ENCODE assay signal across 8 mouse cellular contexts in genomic region chr1:132367692-132368506, GRCm38 (mm10). TPM values are rescaled to one million over a fixed set of nuclear protein-coding genes. Genes with fewer than 3 reads are reported as not detected.
DNase-seq lines count a peak whose midpoint lies in the region; ATAC-seq and TF ChIP-seq lines count a peak whose summit lies in the region.

No protein-coding gene starts in this region.

- no peak overlapping the region for H3K9ac ChIP-seq in ES-Bruce4 (ENCODE audit: low read depth, poor library complexity, severe bottlenecking)
- no peak overlapping the region; the same call in 1 of the 2 replicates for H3K9ac ChIP-seq in forebrain, embryonic 13.5 days
- peak overlapping the region; percentile 86 for H3K9ac ChIP-seq in liver, embryonic 16.5 days (ENCODE audit: low read depth, low read length)
- no peak overlapping the region for H3K9ac ChIP-seq in neural tube, embryonic 13.5 days
- no peak overlapping the region for H3K9ac ChIP-seq in stomach, postnatal 0 days (ENCODE audit: low read length)

- H3K9me3 ChIP-seq in ES-Bruce4 (replicated peaks; ENCODE audit: control insufficient read depth, insufficient read depth, low read length, poor library complexity, severe bottlenecking), result no peaks in the 10 kb centered on the region
- H3K9me3 ChIP-seq in forebrain, embryonic 13.5 days (replicated peaks), result no peaks in the 10 kb centered on the region
- no peaks in the 10 kb centered on the region for H3K9me3 ChIP-seq in liver, embryonic 16.5 days (replicated peaks; ENCODE audit: control insufficient read depth, low read length)
- no peaks in the 10 kb centered on the region for H3K9me3 ChIP-seq in neural tube, embryonic 13.5 days
- H3K9me3 ChIP-seq in stomach, postnatal 0 days (ENCODE audit: control insufficient read depth, low read length), result no peaks in the 10 kb centered on the region

- TF ChIP-seq POLR2A in ES-Bruce4 (IDR thresholded peaks at IDR 0.05; ENCODE audit: insufficient read depth, low read length), result no peak

- no peaks in the 10 kb centered on the region for H3K27me3 ChIP-seq in ES-Bruce4 (ENCODE audit: control insufficient read depth, insufficient read depth, low read length, poor library complexity, severe bottlenecking)
- no peaks in the 10 kb centered on the region for H3K27me3 ChIP-seq in forebrain, embryonic 13.5 days
- no peaks in the 10 kb centered on the region for H3K27me3 ChIP-seq in liver, embryonic 16.5 days (ENCODE audit: control insufficient read depth, insufficient read depth, low read depth, low read length)
- H3K27me3 ChIP-seq in neural tube, embryonic 13.5 days, result no peaks in the 10 kb centered on the region
- no peaks in the 10 kb centered on the region for H3K27me3 ChIP-seq in stomach, postnatal 0 days (ENCODE audit: control insufficient read depth, insufficient read depth, low read length)

- peak; percentile 72 for ATAC-seq in cerebellum, adult (ENCODE audit: insufficient number of reproducible peaks, low FRiP score, low TSS enrichment)
- peak; percentile 87 for ATAC-seq in forebrain, embryonic 13.5 days
- peak; percentile 95 for ATAC-seq in liver, embryonic 16.5 days (ENCODE audit: low read depth)
- peak; percentile 82 for ATAC-seq in neural tube, embryonic 13.5 days (ENCODE audit: low read depth)
- ATAC-seq in stomach, postnatal 0 days (ENCODE audit: low FRiP score, low TSS enrichment), result peak; percentile 81

- intact Hi-C loops in heart, postnatal 10 days (cut with DNase I), result loop anchor here (1.0 to 5.0 kb wide), 4 partner anchors 22 to 224 kb away; no protein-coding TSS in a partner anchor

- TF ChIP-seq EP300 in ES-Bruce4 (IDR thresholded peaks at IDR 0.05; ENCODE audit: insufficient read depth, low read depth, low read length), result no peak
- TF ChIP-seq EP300 in stomach, postnatal 0 days (optimal IDR thresholded peaks at IDR 0.05), result no peak

- no peak overlapping the region for H3K27ac ChIP-seq in ES-Bruce4 (ENCODE audit: insufficient read depth, low read length)
- no peak overlapping the region for H3K27ac ChIP-seq in forebrain, embryonic 13.5 days
- peak overlapping the region; percentile 95 for H3K27ac ChIP-seq in liver, embryonic 16.5 days (ENCODE audit: low read length)
- no peak overlapping the region for H3K27ac ChIP-seq in neural tube, embryonic 13.5 days (replicated peaks)
- no peak overlapping the region for H3K27ac ChIP-seq in stomach, postnatal 0 days (replicated peaks)

- peaks cover 6% of the 10 kb centered on the region for H3K4me1 ChIP-seq in ES-Bruce4 (ENCODE audit: control insufficient read depth, insufficient read depth, low read length)
- H3K4me1 ChIP-seq in forebrain, embryonic 13.5 days, result peaks cover 40% of the 10 kb centered on the region
- peaks cover 67% of the 10 kb centered on the region for H3K4me1 ChIP-seq in liver, embryonic 16.5 days (ENCODE audit: control insufficient read depth, low read depth, low read length)
- peaks cover 60% of the 10 kb centered on the region for H3K4me1 ChIP-seq in neural tube, embryonic 13.5 days (replicated peaks)
- H3K4me1 ChIP-seq in stomach, postnatal 0 days (replicated peaks; ENCODE audit: control insufficient read depth, insufficient read depth), result 0 out of 2 replicates have a peak, but pooled peaks cover 2% of the 10 kb centered on the region

- DNase-seq in heart, postnatal 10 days, result peak; percentile 91 to 94
- DNase-seq in kidney, postnatal 4 days, result peak; percentile 86 to 89
- DNase-seq in stomach, postnatal 0 days (ENCODE audit: low spot score), result peak; percentile 78

- H3K36me3 ChIP-seq in ES-Bruce4 (ENCODE audit: control insufficient read depth, insufficient read depth, low read length, poor library complexity, severe bottlenecking), result no peaks in the 10 kb centered on the region
- H3K36me3 ChIP-seq in forebrain, embryonic 13.5 days (ENCODE audit: poor library complexity, severe bottlenecking), result peaks cover 27% of the 10 kb centered on the region
- peaks cover 53% of the 10 kb centered on the region for H3K36me3 ChIP-seq in liver, embryonic 16.5 days (ENCODE audit: control insufficient read depth, insufficient read depth)
- peaks cover 11% of the 10 kb centered on the region; the same call in 1 of the 2 replicates for H3K36me3 ChIP-seq in neural tube, embryonic 13.5 days
- H3K36me3 ChIP-seq in stomach, postnatal 0 days (ENCODE audit: control insufficient read depth, insufficient read depth, low read length), result no peaks in the 10 kb centered on the region

- H3K4me3 ChIP-seq in ES-Bruce4 (ENCODE audit: low read depth, low read length), result no peak overlapping the region
- H3K4me3 ChIP-seq in forebrain, embryonic 13.5 days, result no peak overlapping the region
- peak overlapping the region; percentile 79 for H3K4me3 ChIP-seq in liver, embryonic 16.5 days (ENCODE audit: low read depth, low read length)
- no peak overlapping the region for H3K4me3 ChIP-seq in neural tube, embryonic 13.5 days
- no peak overlapping the region for H3K4me3 ChIP-seq in stomach, postnatal 0 days (ENCODE audit: low read depth, low read length)

- TF ChIP-seq CTCF in ES-Bruce4 (IDR thresholded peaks at IDR 0.05; ENCODE audit: low read depth, low read length), result peak; percentile 92
- TF ChIP-seq CTCF in stomach, postnatal 0 days (IDR thresholded peaks at IDR 0.05; ENCODE audit: low read depth), result peak; percentile 99

- H3K4me2 ChIP-seq in forebrain, embryonic 13.5 days, result no peak overlapping the region
- H3K4me2 ChIP-seq in liver, embryonic 16.5 days (ENCODE audit: low read depth, low read length), result peak overlapping the region; percentile 61
- no peak overlapping the region for H3K4me2 ChIP-seq in neural tube, embryonic 13.5 days
- no peak overlapping the region for H3K4me2 ChIP-seq in stomach, postnatal 0 days (replicated peaks; ENCODE audit: low read depth)

- 36% methylated on average over 7 of the region's 7 CpGs for WGBS in forebrain, embryonic 13.5 days
- 11% methylated on average over 7 of the region's 7 CpGs for WGBS in liver, embryonic 16.5 days (ENCODE audit: insufficient replicate concordance)
- WGBS in neural tube, embryonic 13.5 days, result 34% methylated on average over 7 of the region's 7 CpGs
- 24% methylated on average over 7 of the region's 7 CpGs for WGBS in stomach, postnatal 0 days

RNA-seq across cellular contexts. Expression of gene Tmcc2, which starts 23.2 kb away (rescaled TPM):
- polyA plus RNA-seq in ES-Bruce4 (2011; ENCODE audit: insufficient read depth, insufficient read length, low read depth, missing spikeins), result 11.0 and 11.1 TPM in 2 replicates
- polyA plus RNA-seq in forebrain, embryonic 13.5 days (2015; fragmentation: Nextera tagmentation; extraction: Ambion mirVana), result 16.7 and 19.7 TPM in 2 replicates
- 10 to 100 TPM; 14.7 to 16.4 TPM for total RNA-seq in heart, postnatal 10 days (2021)
- polyA plus RNA-seq in liver, embryonic 16.5 days (2015; fragmentation: Nextera tagmentation; extraction: Ambion mirVana), result 631 and 674 TPM in 2 replicates
- 32.2 and 33.9 TPM in 2 replicates for polyA plus RNA-seq in neural tube, embryonic 13.5 days (2015; fragmentation: Nextera tagmentation; extraction: Ambion mirVana)
- 2.4 and 2.6 TPM in 2 replicates for polyA plus RNA-seq in stomach, postnatal 0 days (2015; fragmentation: Nextera tagmentation; extraction: Ambion mirVana)

RNA-seq across cellular contexts. Expression of gene Dstyk, which starts 49.5 kb away (rescaled TPM):
- 19.9 and 22.5 TPM in 2 replicates for polyA plus RNA-seq in ES-Bruce4 (2011; ENCODE audit: insufficient read depth, insufficient read length, low read depth, missing spikeins)
- 10.5 and 12.5 TPM in 2 replicates for polyA plus RNA-seq in forebrain, embryonic 13.5 days (2015; fragmentation: Nextera tagmentation; extraction: Ambion mirVana)
- 10 to 100 TPM; 19.7 to 24.7 TPM for total RNA-seq in heart, postnatal 10 days (2021)
- polyA plus RNA-seq in liver, embryonic 16.5 days (2015; fragmentation: Nextera tagmentation; extraction: Ambion mirVana), result 4.4 and 5.0 TPM in 2 replicates
- polyA plus RNA-seq in neural tube, embryonic 13.5 days (2015; fragmentation: Nextera tagmentation; extraction: Ambion mirVana), result 9.2 and 9.8 TPM in 2 replicates
- 5.2 and 5.5 TPM in 2 replicates for polyA plus RNA-seq in stomach, postnatal 0 days (2015; fragmentation: Nextera tagmentation; extraction: Ambion mirVana)

RNA-seq across cellular contexts. Expression of gene Nuak2, which starts 52.0 kb away (rescaled TPM):
- polyA plus RNA-seq in ES-Bruce4 (2011; ENCODE audit: insufficient read depth, insufficient read length, low read depth, missing spikeins), result 20.0 and 21.7 TPM in 2 replicates
- 28.8 and 36.5 TPM in 2 replicates for polyA plus RNA-seq in forebrain, embryonic 13.5 days (2015; fragmentation: Nextera tagmentation; extraction: Ambion mirVana)
- total RNA-seq in heart, postnatal 10 days (2021), result 1 to 10 TPM; 3.5 to 4.7 TPM
- polyA plus RNA-seq in liver, embryonic 16.5 days (2015; fragmentation: Nextera tagmentation; extraction: Ambion mirVana), result 3.2 and 3.6 TPM in 2 replicates
- 9.0 and 10.5 TPM in 2 replicates for polyA plus RNA-seq in neural tube, embryonic 13.5 days (2015; fragmentation: Nextera tagmentation; extraction: Ambion mirVana)
- 4.5 and 6.2 TPM in 2 replicates for polyA plus RNA-seq in stomach, postnatal 0 days (2015; fragmentation: Nextera tagmentation; extraction: Ambion mirVana)

Comparison
In these comparisons a context has a peak if more than half of its experiments do, and no peak if none do; other contexts are left out.
1. RNA of gene Tmcc2, which starts 23.2 kb away (polyA plus RNA-seq): 631 to 674 TPM in liver, embryonic 16.5 days; 32.2 to 33.9 TPM in neural tube, embryonic 13.5 days, 16.7 to 19.7 TPM in forebrain, embryonic 13.5 days, 11.0 to 11.1 TPM in ES-Bruce4 and 2.4 to 2.6 TPM in stomach, postnatal 0 days; every median in the first group is over 10 times any median in the second.
2. Peak in every context shown above with its lines, with median percentiles within 50 percentile points of each other: ATAC-seq and DNase-seq.